Mouse (Mus musculus) splenic B cell, adult 2 months (primary cell): ENCODE results near the gene Mindy4.

Source experiments
- DNase-seq: peaks from one replicate; pipeline ENCODE4 v3.0.0-alpha.2; 2011; ENCODE audit warnings: low read depth, low spot score
- H3K27me3 ChIP-seq: 2 replicates; pipeline ENCODE4 v1.6.1; 2012; ENCODE audit warnings: mild to moderate bottlenecking, low read length, moderate library complexity, mixed read lengths; ENCODE audit not compliant: control insufficient read depth, poor library complexity, insufficient read depth, severe bottlenecking
- H3K36me3 ChIP-seq: 2 replicates; pipeline ENCODE4 v1.6.1; 2012; ENCODE audit warnings: mild to moderate bottlenecking, low read length, moderate library complexity, mixed read lengths; ENCODE audit not compliant: control insufficient read depth, poor library complexity, insufficient read depth, severe bottlenecking

Mindy4 gene

GRCm38 (mm10) chr6:55343446-55343845 is 140.3 kb downstream of the Mindy4 start:
- H3K27me3 ChIP-seq, result no peaks in the 10 kb centered on the region
- no peak for DNase-seq
- H3K36me3 ChIP-seq, result no peaks in the 10 kb centered on the region

DNA sequence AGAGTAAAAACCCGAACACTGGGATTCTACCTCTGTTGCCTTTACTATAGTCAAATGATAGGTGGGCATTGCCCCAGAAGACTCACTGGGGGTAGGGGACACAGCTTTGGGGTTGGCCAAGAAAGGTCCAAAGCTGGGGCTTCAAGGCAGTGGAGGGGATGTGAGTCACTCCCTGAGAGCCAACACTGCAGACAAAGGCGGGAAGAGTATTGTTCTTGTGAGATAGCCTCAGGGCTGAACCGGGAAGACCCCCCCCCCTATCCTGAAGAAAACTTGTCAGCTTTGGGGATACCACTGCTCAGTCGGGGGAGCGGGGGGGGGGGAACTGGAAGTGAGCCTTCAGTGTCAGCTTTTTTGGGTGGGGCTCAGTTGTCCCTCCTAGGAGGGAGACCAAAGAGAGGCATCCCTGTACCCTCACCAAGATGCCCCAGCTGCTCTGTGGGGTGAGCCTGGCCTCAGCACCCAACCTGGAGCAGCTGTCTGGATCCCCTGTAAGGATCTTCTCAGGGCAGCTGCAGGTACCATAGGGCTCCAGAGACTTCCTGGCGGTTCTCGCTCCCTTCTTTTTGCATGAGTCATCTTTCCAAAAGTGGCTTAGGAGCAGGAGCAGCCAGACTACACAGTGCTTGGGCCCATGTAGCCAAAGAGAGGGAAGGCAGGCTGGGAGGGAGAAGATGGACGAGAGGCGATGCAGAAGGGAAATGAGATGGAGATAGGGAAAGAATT is 141.3 kb downstream of the Mindy4 start:
- DNase-seq, result no peak
- H3K36me3 ChIP-seq, result no peaks in the 10 kb centered on the region
- no peaks in the 10 kb centered on the region for H3K27me3 ChIP-seq

DNA sequence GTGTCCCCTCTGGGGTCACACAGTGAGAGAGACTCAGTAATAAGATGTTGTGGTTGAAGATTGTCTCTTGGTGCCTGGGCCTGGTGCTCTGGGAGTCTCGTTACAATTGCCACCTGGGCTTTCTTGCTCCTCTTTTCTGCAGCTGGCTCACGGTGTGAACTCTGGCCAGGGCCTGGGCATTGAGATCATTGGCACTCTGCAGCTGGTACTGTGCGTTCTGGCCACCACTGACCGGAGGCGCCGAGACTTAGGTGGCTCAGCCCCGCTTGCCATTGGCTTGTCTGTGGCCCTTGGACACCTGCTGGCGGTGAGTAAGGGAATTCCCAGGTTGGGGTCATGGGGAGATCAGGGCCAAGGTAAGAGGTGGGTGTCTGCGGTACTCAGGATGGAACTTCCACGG is 142.1 kb downstream of the Mindy4 start:
- no peaks in the 10 kb centered on the region for H3K27me3 ChIP-seq
- DNase-seq, result no peak
- no peaks in the 10 kb centered on the region for H3K36me3 ChIP-seq

DNA sequence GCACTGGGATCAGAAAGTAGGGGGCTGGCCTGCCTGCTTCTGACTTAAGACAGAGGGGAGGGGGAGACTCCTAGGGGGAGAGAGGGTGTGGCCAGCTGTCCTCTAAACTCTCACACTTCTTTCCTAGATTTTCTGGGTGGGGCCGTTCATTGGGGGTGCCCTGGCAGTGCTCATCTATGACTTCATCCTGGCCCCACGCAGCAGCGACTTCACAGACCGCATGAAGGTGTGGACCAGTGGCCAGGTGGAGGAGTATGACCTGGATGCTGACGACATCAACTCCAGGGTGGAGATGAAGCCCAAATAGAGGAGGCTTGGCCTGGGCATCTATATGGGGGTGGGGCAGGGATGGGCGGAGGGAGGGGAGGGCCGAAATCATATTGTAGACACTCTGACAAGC is 143.3 kb downstream of the Mindy4 start:
- DNase-seq, result no peak
- Histone ChIP-seq H3K27me3 (no peaks in the 10 kb centered on the region), H3K36me3 (no peaks in the 10 kb centered on the region)

DNA sequence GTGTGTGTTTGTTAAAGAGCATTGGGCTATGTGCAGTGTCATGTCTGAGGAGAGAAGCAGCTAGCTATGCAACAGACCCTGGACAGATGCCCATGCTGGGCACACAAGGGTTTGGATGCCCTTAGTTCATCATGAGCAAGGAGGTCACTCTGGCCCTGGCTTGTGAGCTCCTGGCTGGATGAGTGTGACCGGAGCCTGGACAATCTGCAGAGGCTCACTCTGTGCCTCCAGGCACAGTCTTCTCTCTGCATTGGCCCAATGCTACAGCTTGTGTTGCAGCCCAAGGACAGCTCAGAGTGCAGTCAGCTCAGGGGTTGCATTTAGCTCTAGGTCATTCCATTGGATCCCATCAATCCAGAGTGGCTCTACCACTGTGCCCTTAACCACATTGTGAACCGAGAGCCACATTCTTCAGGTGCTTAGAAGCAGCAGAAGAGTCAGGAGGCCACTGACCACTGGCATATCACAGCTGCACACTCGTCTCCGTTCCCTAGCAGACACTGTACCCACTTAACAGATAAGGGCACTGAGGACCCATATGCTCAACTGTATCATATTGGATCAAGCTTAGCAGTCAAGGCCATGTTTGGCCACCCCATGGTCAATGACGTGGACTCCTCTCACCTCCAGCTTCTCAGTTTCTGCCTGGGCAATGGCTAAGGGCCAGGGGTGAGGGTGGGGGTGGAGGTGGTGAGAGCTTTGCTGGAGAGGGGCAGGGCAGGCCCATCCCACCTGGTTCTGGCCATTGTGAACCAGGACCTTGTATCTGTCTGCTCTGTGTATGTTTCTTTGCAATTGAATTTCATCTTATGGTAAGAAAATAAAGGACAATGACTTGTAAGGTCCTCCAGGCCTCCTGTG is 144.8 kb downstream of the Mindy4 start:
- DNase-seq, result no peak
- peaks cover 2% of the 10 kb centered on the region; the same call in 1 of the 2 replicates for H3K27me3 ChIP-seq
- H3K36me3 ChIP-seq, result no peaks in the 10 kb centered on the region

GRCm38 (mm10) chr6:55349231-55349630 is 146.0 kb downstream of the Mindy4 start:
- H3K36me3 ChIP-seq, result no peaks in the 10 kb centered on the region
- DNase-seq, result no peak
- H3K27me3 ChIP-seq, result peaks cover 2% of the 10 kb centered on the region; the same call in 1 of the 2 replicates

GRCm38 (mm10) chr6:55350383-55350952 is 147.3 kb downstream of the Mindy4 start:
- Histone ChIP-seq H3K27me3 (peaks cover 2% of the 10 kb centered on the region; the same call in 1 of the 2 replicates), H3K36me3 (no peaks in the 10 kb centered on the region)
- no peak for DNase-seq

DNA sequence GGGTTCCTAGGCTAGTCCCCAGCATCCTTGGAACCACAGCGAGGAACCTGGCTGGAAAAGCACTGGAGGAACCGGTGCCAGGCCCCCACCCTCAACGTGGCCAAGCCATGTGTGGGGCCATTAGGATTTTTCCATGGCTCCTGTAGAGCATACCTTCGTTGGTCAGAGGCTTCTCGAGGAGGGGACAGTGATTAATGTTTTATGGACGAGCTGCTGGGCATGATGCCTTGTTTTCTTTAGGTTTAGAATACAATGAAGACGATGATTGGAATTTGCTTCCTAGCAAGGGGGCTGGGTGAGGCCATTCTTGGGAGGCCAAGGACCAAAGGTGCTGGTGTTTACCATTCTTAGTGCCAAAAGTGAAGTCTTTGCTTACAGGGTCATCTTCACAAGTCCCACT is 148.5 kb downstream of the Mindy4 start:
- Histone ChIP-seq H3K36me3 (no peaks in the 10 kb centered on the region), H3K27me3 (peaks cover 2% of the 10 kb centered on the region; the same call in 1 of the 2 replicates)
- DNase-seq, result no peak

- peaks cover 2% of the 10 kb centered on the region; the same call in 1 of the 2 replicates for H3K27me3 ChIP-seq
- H3K36me3 ChIP-seq, result no peaks in the 10 kb centered on the region
- no peak for DNase-seq
These were observed 150.7 kb downstream of the Mindy4 start for GRCm38 (mm10) chr6:55353711-55354445.

DNA sequence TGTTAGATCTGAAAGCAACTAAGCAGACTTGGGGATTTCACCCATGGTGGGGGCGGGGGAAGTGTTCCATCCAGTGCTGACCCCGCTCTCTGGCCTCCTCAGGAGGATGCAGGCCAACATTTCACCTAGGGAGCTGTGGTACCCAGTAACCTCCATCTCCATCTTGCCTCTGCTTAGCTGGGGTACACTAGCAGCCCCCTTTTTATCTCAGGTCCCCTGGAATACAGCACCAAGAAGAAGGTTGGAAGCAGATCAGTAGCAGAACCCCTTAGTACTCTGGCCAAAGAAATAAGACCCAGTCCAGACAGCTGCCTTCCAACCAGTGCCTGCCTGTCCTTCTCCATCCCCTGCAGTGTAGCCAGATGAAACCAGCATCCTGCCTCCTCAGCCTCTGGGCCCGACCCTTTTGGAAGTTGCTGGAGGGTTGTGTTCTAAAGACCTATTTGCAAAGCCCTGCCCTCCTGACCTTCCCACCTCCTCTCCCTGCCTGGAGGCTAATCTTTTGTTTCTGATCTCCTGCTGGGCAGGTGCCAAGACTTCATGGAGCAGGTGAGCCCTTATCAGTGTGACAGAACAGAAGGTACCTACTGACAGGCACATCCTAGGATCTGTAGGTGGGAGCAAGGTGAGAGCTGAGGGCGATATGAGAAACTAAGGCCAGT is 151.4 kb downstream of the Mindy4 start:
- DNase-seq, result no peak
- peaks cover 2% of the 10 kb centered on the region; the same call in 1 of the 2 replicates for H3K27me3 ChIP-seq
- H3K36me3 ChIP-seq, result no peaks in the 10 kb centered on the region

DNA sequence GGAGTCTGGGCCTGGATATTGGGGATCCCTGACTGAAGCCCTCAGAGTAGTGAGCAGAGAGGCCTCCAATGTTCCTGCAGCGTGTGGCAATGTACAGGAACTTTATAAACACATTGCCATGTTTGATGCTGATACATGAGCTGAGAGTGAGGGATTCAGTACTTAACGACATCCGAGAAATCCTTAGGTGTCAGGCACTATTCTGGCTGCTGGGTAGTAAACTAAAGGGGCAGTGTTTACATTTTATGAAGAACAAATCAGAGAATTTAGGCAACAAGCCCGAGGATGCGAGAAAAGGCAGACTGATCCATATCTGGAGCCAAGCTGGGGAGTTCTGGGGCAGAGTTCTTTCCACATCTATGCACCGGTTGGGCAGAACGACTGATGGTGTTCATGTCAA is 152.4 kb downstream of the Mindy4 start:
- Histone ChIP-seq H3K36me3 (no peaks in the 10 kb centered on the region), H3K27me3 (peaks cover 2% of the 10 kb centered on the region; the same call in 1 of the 2 replicates)
- DNase-seq, result no peak

DNA sequence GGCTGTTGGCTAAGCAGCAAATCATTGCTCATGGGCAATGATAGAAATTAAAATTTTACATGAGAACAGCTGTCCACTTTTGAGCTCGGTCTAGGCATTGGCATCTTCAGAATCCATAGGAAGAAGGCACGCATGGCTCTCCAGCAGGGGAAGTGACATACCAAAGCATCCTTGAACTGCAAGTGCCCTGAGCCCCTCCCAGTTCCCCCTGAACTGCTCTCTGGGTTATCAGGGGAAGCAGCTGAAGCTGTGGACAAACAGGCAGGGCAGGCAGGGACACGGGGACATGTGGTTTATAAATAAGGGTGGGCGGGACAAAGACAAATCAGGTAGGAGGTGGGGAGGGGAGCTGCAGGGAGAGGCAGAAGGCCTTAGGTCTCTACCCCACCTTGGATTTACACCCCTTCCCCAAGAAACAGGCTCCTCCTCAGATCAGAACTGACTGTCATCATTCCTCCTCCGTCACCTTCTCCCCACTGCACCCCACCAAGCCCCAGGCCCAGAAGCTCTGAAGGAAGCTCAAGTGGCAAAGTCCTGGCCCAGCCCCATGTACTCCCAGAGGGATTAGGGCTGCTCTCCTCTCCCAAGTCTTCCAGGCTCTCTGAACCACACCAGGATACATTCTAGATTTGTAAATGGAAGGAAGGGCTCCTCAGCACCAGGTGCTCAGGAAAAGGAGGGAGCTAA is 153.0 kb downstream of the Mindy4 start:
- no peak for DNase-seq
- Histone ChIP-seq H3K36me3 (no peaks in the 10 kb centered on the region), H3K27me3 (peaks cover 2% of the 10 kb centered on the region; the same call in 1 of the 2 replicates)

GRCm38 (mm10) chr6:55356976-55357635 is 153.9 kb downstream of the Mindy4 start:
- no peaks in the 10 kb centered on the region for H3K36me3 ChIP-seq
- DNase-seq, result no peak
- H3K27me3 ChIP-seq, result peaks cover 2% of the 10 kb centered on the region; the same call in 1 of the 2 replicates
